Mouse (Mus musculus) small intestine, adult 2 months (tissue): ENCODE results near the gene Cetn3. TPM values are rescaled to one million over a fixed set of nuclear protein-coding genes. Genes with fewer than 3 reads are reported as not detected.

Source experiments
- H3K27ac ChIP-seq: fragments of 200-500 bp; 2 replicates; pipeline ENCODE4 v1.5.1; 2012; ENCODE audit warnings: low read depth, low read length, control low read depth, inconsistent platforms; ENCODE audit not compliant: insufficient read depth
- H3K27me3 ChIP-seq: fragments of 200-500 bp; 2 replicates; pipeline ENCODE4 v1.6.1; 2012; ENCODE audit warnings: mild to moderate bottlenecking, moderate library complexity, low read length, inconsistent platforms; ENCODE audit not compliant: control insufficient read depth, insufficient read depth
- H3K36me3 ChIP-seq: fragments of 200-500 bp; 2 replicates; pipeline ENCODE4 v1.6.1; 2012; ENCODE audit warnings: mild to moderate bottlenecking, low read length, control low read depth, inconsistent platforms; ENCODE audit not compliant: control insufficient read depth, insufficient read depth
- H3K4me1 ChIP-seq: fragments of 200-500 bp; 2 replicates; pipeline ENCODE4 v1.6.1; 2012; ENCODE audit warnings: low read length, inconsistent platforms, mixed read lengths; ENCODE audit not compliant: control insufficient read depth, insufficient read depth, insufficient read length
- H3K4me3 ChIP-seq: fragments of 200-500 bp; 2 replicates; pipeline ENCODE4 v1.5.1; 2012; ENCODE audit warnings: low read depth, mild to moderate bottlenecking, control low read depth, inconsistent platforms, low read length, moderate library complexity
- CTCF ChIP-seq: fragments of 200-500 bp; IDR thresholded peaks from 2 replicates; pipeline ENCODE4 v1.5.1; 2012; ENCODE audit warnings: low read depth, mild to moderate bottlenecking, control low read depth, inconsistent platforms, low read length, moderate library complexity, mixed read lengths; ENCODE audit not compliant: insufficient replicate concordance, insufficient read length; ENCODE audit errors: extremely low read depth
- POLR2A ChIP-seq: fragments of 200-500 bp; IDR thresholded peaks from 2 replicates; pipeline ENCODE4 v1.6.1; 2012; ENCODE audit warnings: low read depth, mild to moderate bottlenecking, control low read depth, inconsistent platforms, low read length, moderate library complexity
- WGBS: fragments of 180-500 bp; shearing (Covaris S2); methylation state at CpG from one replicate; pipeline ENCODE4 v1.1.7; 2018; 5-methylcytosine and 5-hydroxymethylcytosine counted together
- polyA plus RNA-seq: library from polyadenylated mRNA; depleted of rRNA; stranded (reverse); fragments of >200 nt; gene quantifications from 2 replicates; pipeline ENCODE4 v1.2.3, GENCODE M21; 2012

The Cetn3 gene
- polyA plus RNA-seq, 1 experiment = 0.68 TPM

- Histone ChIP-seq H3K4me1 (no peaks in the 10 kb centered on the region), H3K4me3 (no peak overlapping the region), H3K36me3 (no peaks in the 10 kb centered on the region), H3K27me3 (no peaks in the 10 kb centered on the region; the same call in 1 of the 2 replicates), H3K27ac (no peak overlapping the region)
- 29% methylated on average over 3 of the region's 3 CpGs for WGBS
- TF ChIP-seq POLR2A (no peak), CTCF (no peak)
These were observed 22.5 kb upstream of the Cetn3 start for GRCm38 (mm10) chr13:81760379-81760778.

GRCm38 (mm10) chr13:81761566-81762186, 21.2 kb upstream of the Cetn3 start:
- no peaks in the 10 kb centered on the region for H3K4me1 ChIP-seq
- no peak overlapping the region for H3K4me3 ChIP-seq
- WGBS = 33% methylated on average over 14 of the region's 14 CpGs
- no peaks in the 10 kb centered on the region for H3K36me3 ChIP-seq
- no peaks in the 10 kb centered on the region; the same call in 1 of the 2 replicates for H3K27me3 ChIP-seq
- TF ChIP-seq POLR2A = no peak
- no peak for TF ChIP-seq CTCF
- no peak overlapping the region for H3K27ac ChIP-seq

GRCm38 (mm10) chr13:81764173-81764572, 18.7 kb upstream of the Cetn3 start:
- Histone ChIP-seq H3K27me3 (no peaks in the 10 kb centered on the region), H3K4me1 (no peaks in the 10 kb centered on the region), H3K36me3 (no peaks in the 10 kb centered on the region), H3K4me3 (no peak overlapping the region), H3K27ac (no peak overlapping the region)
- no peak for TF ChIP-seq CTCF
- TF ChIP-seq POLR2A = no peak
- 65% methylated on average over 5 of the region's 5 CpGs for WGBS

- no peak for TF ChIP-seq POLR2A
- TF ChIP-seq CTCF = peak; percentile 75; the same call in 1 of the 2 replicates
- no peak overlapping the region for H3K27ac ChIP-seq
- no peak overlapping the region for H3K4me3 ChIP-seq
- no peaks in the 10 kb centered on the region for H3K4me1 ChIP-seq
- no peaks in the 10 kb centered on the region for H3K27me3 ChIP-seq
- no peaks in the 10 kb centered on the region for H3K36me3 ChIP-seq
- WGBS = 78% methylated on average over 7 of the region's 7 CpGs
These were observed 15.7 kb upstream of the Cetn3 start for GRCm38 (mm10) chr13:81767038-81767659.

GRCm38 (mm10) chr13:81776217-81776616, 6.7 kb upstream of the Cetn3 start:
- WGBS = 74% methylated on average over 3 of the region's 3 CpGs
- Histone ChIP-seq H3K27me3 (no peaks in the 10 kb centered on the region), H3K4me1 (no peaks in the 10 kb centered on the region), H3K36me3 (no peaks in the 10 kb centered on the region), H3K4me3 (no peak overlapping the region), H3K27ac (no peak overlapping the region)
- TF ChIP-seq POLR2A (no peak), CTCF (no peak)

GRCm38 (mm10) chr13:81782475-81782874, 402 bp upstream of the Cetn3 start:
- peak overlapping the region; percentile 77 for H3K4me3 ChIP-seq
- TF ChIP-seq POLR2A (no peak), CTCF (no peak)
- H3K4me1 ChIP-seq = peaks cover 3% of the 10 kb centered on the region; the same call in 1 of the 2 replicates
- peak overlapping the region; percentile 7; the same call in 1 of the 2 replicates for H3K27ac ChIP-seq
- peaks cover 4% of the 10 kb centered on the region for H3K36me3 ChIP-seq
- no peaks in the 10 kb centered on the region for H3K27me3 ChIP-seq
- WGBS = 13% methylated on average over 9 of the region's 9 CpGs
